Mouse (Mus musculus) heart, adult 9 months (tissue): ENCODE data around the gene Dgkb.

ENCODE experiments used
- DNase-seq, 2 experiments: peaks; one replicate each; pipeline ENCODE4 v3.0.0; 2022; ENCODE audit warnings: low spot score in 2 of 2

Dgkb gene

DNA sequence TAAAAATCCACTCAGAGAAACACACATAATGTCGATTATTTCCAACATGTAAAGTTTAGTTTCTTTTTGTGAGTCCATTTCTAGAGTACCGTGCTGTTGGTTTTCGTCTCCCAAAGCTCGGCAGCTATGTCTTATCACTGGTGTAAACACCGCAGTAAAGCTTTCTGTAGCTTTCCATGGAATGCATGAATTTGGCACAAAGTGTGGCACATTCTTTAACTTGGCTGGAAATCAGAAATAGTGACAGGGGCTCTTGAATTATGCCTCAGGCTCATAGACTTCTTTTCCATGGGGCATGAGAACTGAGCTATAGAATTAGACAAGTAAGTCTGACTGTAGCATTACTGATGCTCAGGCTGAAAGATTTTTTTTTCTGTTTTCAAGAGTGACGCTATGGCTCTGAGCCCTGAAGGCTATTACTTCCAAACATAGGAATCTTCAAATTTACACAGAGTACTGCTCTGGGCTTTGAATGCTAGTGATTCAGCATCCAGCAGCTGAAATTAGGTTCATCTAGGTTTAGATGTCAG, 179.0 kb downstream of the Dgkb start:
- DNase-seq: no peak

GRCm38 (mm10) chr12:38017674-38018073, 200.1 kb downstream of the Dgkb start:
- peak; percentile 6 to 7 for DNase-seq

- DNase-seq: no peak
These were observed 229.7 kb downstream of the Dgkb start for GRCm38 (mm10) chr12:38047256-38047655.

- DNase-seq: no peak
These were observed 270.7 kb downstream of the Dgkb start for GRCm38 (mm10) chr12:38088224-38088623.

- DNase-seq: no peak
These were observed 294.4 kb downstream of the Dgkb start for GRCm38 (mm10) chr12:38111928-38112327.

- no peak for DNase-seq
These were observed 297.6 kb downstream of the Dgkb start for GRCm38 (mm10) chr12:38114990-38115615.

GRCm38 (mm10) chr12:38123524-38123923, 306.0 kb downstream of the Dgkb start:
- DNase-seq: no peak

GRCm38 (mm10) chr12:38125297-38125696, 307.8 kb downstream of the Dgkb start:
- no peak for DNase-seq

GRCm38 (mm10) chr12:38130209-38130915, 312.8 kb downstream of the Dgkb start:
- no peak for DNase-seq

DNA sequence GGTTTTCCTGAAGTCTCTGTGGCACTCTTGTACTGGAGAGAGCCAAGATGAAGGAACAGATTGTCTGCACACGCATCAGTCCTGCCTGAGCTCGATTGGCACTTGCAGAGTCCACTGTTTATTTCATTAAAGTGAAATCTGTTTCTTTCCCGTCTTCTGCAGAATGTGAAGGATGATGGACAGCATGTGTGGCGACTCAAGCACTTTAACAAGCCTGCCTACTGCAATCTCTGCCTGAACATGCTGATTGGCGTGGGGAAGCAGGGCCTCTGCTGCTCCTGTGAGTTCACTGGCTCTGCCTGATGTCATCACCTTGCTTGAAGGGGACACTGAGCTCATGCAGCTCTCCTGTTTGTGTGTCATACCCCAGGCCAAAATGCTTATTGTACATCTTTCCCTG, 318.9 kb downstream of the Dgkb start:
- no peak for DNase-seq

DNA sequence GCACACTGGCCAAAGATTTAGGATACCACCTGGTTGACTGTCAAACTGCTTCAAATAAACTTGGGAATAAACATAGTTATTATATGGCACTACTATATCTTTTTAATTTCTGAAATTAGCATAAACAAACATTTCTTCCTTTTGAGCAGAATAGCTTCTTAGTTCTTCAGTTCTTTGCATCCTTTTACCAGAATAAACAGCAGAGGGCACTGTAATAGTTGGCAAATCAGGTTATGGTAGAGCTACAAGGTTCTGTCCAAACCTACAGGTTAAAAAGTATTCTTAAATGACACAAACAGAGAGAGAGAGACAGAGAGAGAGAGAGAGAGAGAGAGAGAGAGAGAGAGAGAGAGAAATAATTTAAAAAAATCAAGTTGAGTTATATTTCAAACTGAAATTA, 322.5 kb downstream of the Dgkb start:
- DNase-seq: no peak

DNA sequence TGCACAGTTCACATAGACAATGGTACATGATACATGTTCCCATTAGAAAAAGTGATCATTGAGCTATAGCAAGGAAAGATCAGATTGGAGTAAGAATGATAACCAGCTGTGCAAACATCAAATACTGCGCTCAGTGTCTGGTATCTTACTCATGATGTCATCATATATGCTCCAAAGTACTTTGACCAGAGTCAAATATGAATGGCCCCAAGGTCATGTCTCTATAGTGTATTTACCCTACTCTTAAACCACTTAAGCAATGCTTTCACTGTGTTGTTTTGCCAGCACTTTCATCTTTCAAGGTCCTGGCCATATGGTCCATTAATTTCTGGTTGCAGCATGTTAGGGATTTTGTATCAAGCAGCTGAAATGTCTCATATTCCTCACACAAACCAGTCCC, 415.1 kb downstream of the Dgkb start:
- DNase-seq: no peak

GRCm38 (mm10) chr12:38268856-38269255, 451.3 kb downstream of the Dgkb start:
- no peak for DNase-seq

DNA sequence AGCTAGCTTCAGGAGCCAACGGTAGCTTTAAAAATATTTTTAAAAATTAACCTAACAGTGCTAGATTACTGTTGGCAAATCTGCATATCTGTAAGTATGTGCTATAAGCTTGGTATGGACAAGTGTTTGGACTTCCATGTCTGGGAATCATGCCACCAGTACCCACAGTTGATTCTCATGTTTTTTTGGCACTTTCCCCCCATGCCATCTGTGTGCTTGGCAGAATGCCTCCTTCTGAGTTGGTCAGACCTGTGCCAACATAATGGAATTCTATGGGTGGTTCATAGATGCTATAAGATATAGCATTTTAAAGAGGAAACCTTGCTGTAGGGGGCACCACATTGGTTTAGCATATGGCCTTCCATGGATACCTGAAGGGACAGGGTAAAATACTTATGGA, 484.0 kb downstream of the Dgkb start:
- no peak for DNase-seq

DNA sequence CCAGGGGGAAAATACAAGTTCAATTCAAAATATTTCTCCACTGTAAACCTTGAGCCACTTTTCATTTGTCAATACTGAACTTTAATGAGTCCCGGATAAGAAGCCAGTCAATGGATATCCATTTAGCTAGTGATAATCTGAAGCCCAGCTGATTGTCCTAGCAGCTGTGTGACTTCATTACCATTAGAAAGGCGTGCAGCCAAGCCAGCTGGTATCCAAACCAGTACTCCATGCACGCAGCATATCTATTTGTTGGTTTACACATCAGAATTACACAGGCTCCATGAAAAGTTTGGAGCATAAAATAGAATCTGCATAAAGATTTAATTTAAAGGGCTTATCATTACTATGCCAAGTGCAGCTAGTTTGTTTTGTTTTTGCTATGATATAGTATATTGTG, 486.3 kb downstream of the Dgkb start:
- no peak for DNase-seq

DNA sequence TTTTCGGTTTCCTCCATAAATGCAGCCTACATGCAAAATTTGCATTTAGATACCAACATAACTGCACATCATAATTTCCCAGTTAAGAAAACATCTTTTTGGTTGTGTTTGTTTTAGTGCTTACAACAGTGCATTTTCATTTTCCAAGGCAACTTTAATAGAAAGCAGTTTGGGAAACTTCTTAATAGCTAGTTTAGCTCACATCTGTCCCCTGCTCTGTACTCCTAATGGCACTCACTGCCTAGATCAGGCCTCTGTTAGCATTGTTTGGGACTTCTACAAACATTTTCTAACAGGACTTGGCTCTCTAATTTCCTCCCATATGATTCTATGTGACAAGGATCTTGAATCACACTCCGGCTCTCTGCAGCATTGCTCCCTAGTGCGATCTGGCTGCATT, 486.7 kb downstream of the Dgkb start:
- DNase-seq: no peak

GRCm38 (mm10) chr12:38309885-38310284, 492.4 kb downstream of the Dgkb start:
- no peak for DNase-seq

GRCm38 (mm10) chr12:38327729-38328271, 510.3 kb downstream of the Dgkb start:
- no peak for DNase-seq

- DNase-seq: no peak
These were observed 511.3 kb downstream of the Dgkb start for GRCm38 (mm10) chr12:38328779-38329178.

GRCm38 (mm10) chr12:38342657-38343056, 525.1 kb downstream of the Dgkb start:
- DNase-seq: peak in 1 of 2 experiments; percentile 1

DNA sequence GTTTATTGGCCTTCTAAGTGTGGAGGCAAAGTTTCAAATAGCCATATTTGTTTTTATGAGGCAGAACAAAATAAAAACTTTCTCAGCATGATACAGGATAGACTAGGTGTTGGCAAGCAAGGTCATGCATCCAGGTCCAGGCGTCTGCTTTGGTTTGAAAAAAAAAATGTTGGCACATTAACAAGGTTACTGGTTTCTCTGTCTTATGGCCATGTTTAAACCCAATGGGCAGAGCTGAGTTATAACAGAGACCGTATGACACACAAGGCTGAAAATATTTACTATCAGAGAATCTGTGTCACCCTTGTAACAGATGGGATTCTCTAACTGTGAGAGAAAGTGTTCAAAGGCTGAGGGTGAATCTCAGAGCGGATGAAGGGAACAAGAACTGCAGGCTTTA, 535.0 kb downstream of the Dgkb start:
- DNase-seq: no peak

GRCm38 (mm10) chr12:38356386-38356785, 538.9 kb downstream of the Dgkb start:
- no peak for DNase-seq

DNA sequence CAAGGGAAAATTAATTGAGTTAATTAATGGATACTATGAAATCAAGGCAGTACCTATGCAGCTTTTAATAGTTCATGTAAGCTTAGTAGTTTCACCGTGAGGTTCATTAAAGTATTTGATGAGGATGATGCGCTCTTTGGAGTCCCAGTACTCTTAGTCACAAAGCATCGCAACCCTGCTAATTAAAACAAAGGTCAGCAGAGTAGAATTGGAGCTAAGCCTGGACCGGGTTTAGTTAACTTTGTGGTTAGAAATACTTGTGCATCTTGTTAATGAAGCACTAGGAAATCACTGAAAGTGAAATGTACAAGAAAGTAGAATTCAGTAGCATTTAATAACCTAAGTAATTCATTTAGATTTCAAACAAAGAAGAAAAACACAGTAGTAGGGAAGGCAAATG, 544.0 kb downstream of the Dgkb start:
- no peak for DNase-seq
